Mouse (Mus musculus) liver, adult 2 months (tissue): ENCODE results near the gene Gm13539. TPM values are rescaled to one million over a fixed set of nuclear protein-coding genes. Genes with fewer than 3 reads are reported as not detected.
"Not testable (repeated sequence)": the region's sequence is repeated elsewhere in the genome, so short reads cannot be mapped to it uniquely, and the experiment has no call there.

Experiments used
- DNase-seq: peaks from one replicate; pipeline ENCODE4 v3.0.0-alpha.2; 2011; ENCODE audit warnings: low read depth, low spot score; ENCODE audit errors: extremely low read depth
- H3K27ac ChIP-seq: fragments of 200-500 bp; replicated peaks from 2 replicates; pipeline ENCODE4 v1.5.1; 2012; ENCODE audit warnings: low read depth, mild to moderate bottlenecking, control low read depth, inconsistent platforms, low read length; ENCODE audit not compliant: insufficient read depth
- H3K27me3 ChIP-seq: fragments of 200-500 bp; 2 replicates; pipeline ENCODE4 v1.6.1; 2012; ENCODE audit warnings: mild to moderate bottlenecking, moderate library complexity, low read length, inconsistent platforms; ENCODE audit not compliant: control insufficient read depth, insufficient read depth
- H3K36me3 ChIP-seq: fragments of 200-500 bp; 2 replicates; pipeline ENCODE4 v1.6.1; 2012; ENCODE audit warnings: low read length, inconsistent platforms; ENCODE audit not compliant: control insufficient read depth, insufficient read depth
- H3K4me1 ChIP-seq: fragments of 200-500 bp; 2 replicates; pipeline ENCODE4 v1.6.1; 2011; ENCODE audit warnings: low read length; ENCODE audit not compliant: control insufficient read depth, insufficient read depth
- H3K4me3 ChIP-seq: fragments of 200-500 bp; 2 replicates; pipeline ENCODE4 v1.5.1; 2011; ENCODE audit warnings: low read depth, mild to moderate bottlenecking, control low read depth, low read length, moderate library complexity; ENCODE audit not compliant: insufficient read depth
- H3K79me2 ChIP-seq: fragments of 200-500 bp; 2 replicates; pipeline ENCODE4 v1.6.1; 2012; ENCODE audit warnings: inconsistent platforms, mild to moderate bottlenecking, low read length, moderate library complexity; ENCODE audit not compliant: control insufficient read depth, insufficient read depth
- H3K9ac ChIP-seq: fragments of 200-500 bp; 2 replicates; pipeline ENCODE4 v1.6.1; 2012; ENCODE audit warnings: low read depth, mild to moderate bottlenecking, control low read depth, inconsistent platforms, low read length
- CTCF ChIP-seq: fragments of 200-500 bp; IDR thresholded peaks from 2 replicates; pipeline ENCODE4 v1.5.1; 2011; ENCODE audit warnings: low read depth, low read length, control low read depth
- POLR2A ChIP-seq: fragments of 200-500 bp; IDR thresholded peaks from 2 replicates; pipeline ENCODE4 v1.6.1; 2011; ENCODE audit warnings: low read length, control low read depth; ENCODE audit not compliant: insufficient read depth; ENCODE audit errors: extremely low read depth
- WGBS: fragments of 180-500 bp; shearing (Covaris S2); methylation state at CpG from one replicate; pipeline ENCODE4 v1.1.7; 2018; 5-methylcytosine and 5-hydroxymethylcytosine counted together
- polyA plus RNA-seq: library from polyadenylated mRNA; depleted of rRNA; stranded (reverse); fragments of >200 nt; gene quantifications from 2 replicates; pipeline ENCODE4 v1.2.3, GENCODE M21; 2012; rRNA removed
- total RNA-seq: library from RNA; depleted of rRNA; stranded (reverse); fragments of >200 nt; gene quantifications from 2 replicates; pipeline ENCODE4 v1.2.3, GENCODE M21; 2014; rRNA removed

Gm13539 gene
- total RNA-seq (not detected in 2 replicates), polyA plus RNA-seq (not detected in 2 replicates)

DNA sequence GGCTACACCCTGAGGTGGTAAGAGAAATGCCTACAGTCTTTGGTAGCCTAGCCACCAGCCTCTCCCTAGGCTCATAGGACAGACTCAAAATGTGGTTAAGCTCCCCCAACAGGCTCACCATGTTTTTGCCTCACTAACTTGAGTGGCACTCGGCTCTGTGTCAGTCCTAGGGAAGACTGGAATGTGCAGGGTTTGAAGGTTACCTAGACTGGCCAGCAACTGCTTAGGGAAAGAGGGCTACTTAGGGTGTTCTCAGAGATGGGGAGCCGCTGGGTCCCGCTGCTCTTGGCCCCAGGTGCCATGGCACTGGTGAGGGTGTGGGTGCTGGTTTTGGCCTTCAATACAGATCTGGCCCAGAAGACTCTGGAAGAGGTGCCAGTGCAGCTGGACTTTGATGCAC is at the start of gene Gm13539:
Gene Gm13539 (plus strand): TSS at position 301 of the 400 bp plus-strand sequence.
- Histone ChIP-seq H3K27me3 (peaks cover 4% of the 10 kb centered on the region; the same call in 1 of the 2 replicates), H3K36me3 (no peaks in the 10 kb centered on the region), H3K4me3 (no peak within 1 kb of the TSS), H3K4me1 (no peaks in the 10 kb centered on the region), H3K27ac (no peak within 1 kb of the TSS), H3K9ac (no peak within 1 kb of the TSS), H3K79me2 (no peaks in the 10 kb centered on the region)
- no peak for DNase-seq
- TF ChIP-seq CTCF (no peak), POLR2A (no peak)
- WGBS: 77% methylated on average over 3 of the region's 3 CpGs

- no peak for DNase-seq
- WGBS: 62% methylated on average over 2 of the region's 2 CpGs
- TF ChIP-seq POLR2A (no peak), CTCF (no peak)
- Histone ChIP-seq H3K36me3 (no peaks in the 10 kb centered on the region), H3K27ac (no peak overlapping the region), H3K79me2 (no peaks in the 10 kb centered on the region), H3K27me3 (no peaks in the 10 kb centered on the region), H3K4me1 (no peaks in the 10 kb centered on the region), H3K9ac (no peak overlapping the region), H3K4me3 (no peak overlapping the region)
Observed at GRCm38 (mm10) chr2:25733199-25733930, 48.7 kb upstream of the Gm13539 start.

GRCm38 (mm10) chr2:25736709-25737108 is 45.3 kb upstream of the Gm13539 start, which contains the start of gene Obp2b:
Gene Obp2b, plus strand, starts transcription at chr2:25737009.
- not testable (repeated sequence) for H3K4me1 ChIP-seq, DNase-seq, H3K79me2 ChIP-seq, H3K27ac ChIP-seq, H3K27me3 ChIP-seq, H3K9ac ChIP-seq, H3K36me3 ChIP-seq, H3K4me3 ChIP-seq
- WGBS: 62% methylated on average over 3 of the region's 3 CpGs

DNA sequence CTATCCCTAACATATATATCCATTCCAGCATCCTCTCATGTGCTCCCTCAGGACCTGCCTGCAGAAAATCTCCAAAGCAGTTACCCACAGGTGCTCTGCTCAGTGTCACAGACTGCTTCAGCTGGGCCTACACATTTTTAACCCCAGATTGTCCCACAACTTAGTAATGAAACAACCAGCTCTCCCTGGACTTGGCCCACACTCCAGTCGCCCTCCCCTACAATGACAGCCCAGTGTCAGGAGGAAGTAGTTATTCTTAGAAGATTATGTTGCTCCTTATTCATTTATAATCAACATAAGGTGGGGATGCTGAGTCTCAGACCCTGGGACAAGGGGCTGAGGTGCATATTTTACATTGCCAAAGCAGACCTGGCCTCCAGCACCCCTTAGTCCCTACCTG is 40.4 kb upstream of the Gm13539 start:
- Histone ChIP-seq H3K27me3 (no peaks in the 10 kb centered on the region), H3K4me1 (no peaks in the 10 kb centered on the region), H3K27ac (no peak overlapping the region), H3K79me2 (no peaks in the 10 kb centered on the region), H3K36me3 (no peaks in the 10 kb centered on the region), H3K4me3 (no peak overlapping the region), H3K9ac (no peak overlapping the region)
- TF ChIP-seq CTCF: no peak
- no peak for TF ChIP-seq POLR2A
- WGBS: 41% methylated on average over 1 of the region's 1 CpGs
- DNase-seq: no peak

- H3K4me3 ChIP-seq: no peak overlapping the region
- TF ChIP-seq CTCF (no peak), POLR2A (no peak)
- DNase-seq: no peak
- H3K27me3 ChIP-seq: no peaks in the 10 kb centered on the region
- no peak overlapping the region for H3K9ac ChIP-seq
- H3K36me3 ChIP-seq: no peaks in the 10 kb centered on the region
- H3K4me1 ChIP-seq: no peaks in the 10 kb centered on the region
- 89% methylated on average over 1 of the region's 1 CpGs for WGBS
- no peaks in the 10 kb centered on the region for H3K79me2 ChIP-seq
- H3K27ac ChIP-seq: no peak overlapping the region
Observed at GRCm38 (mm10) chr2:25754201-25754600, 27.9 kb upstream of the Gm13539 start.

- Histone ChIP-seq H3K79me2 (no peaks in the 10 kb centered on the region), H3K4me3 (no peak overlapping the region), H3K27ac (no peak overlapping the region), H3K36me3 (no peaks in the 10 kb centered on the region), H3K4me1 (no peaks in the 10 kb centered on the region), H3K27me3 (no peaks in the 10 kb centered on the region), H3K9ac (no peak overlapping the region)
- no peak for DNase-seq
- WGBS: 72% methylated on average over 4 of the region's 4 CpGs
- no peak for TF ChIP-seq POLR2A
- TF ChIP-seq CTCF: no peak
Observed at GRCm38 (mm10) chr2:25758064-25758625, 23.9 kb upstream of the Gm13539 start.
